In genomic region chr1:162286910-162287309, GRCm38 (mm10) we compare ENCODE assay signal across 9 mouse cellular contexts.
DNase-seq lines count a peak whose midpoint lies in the region; ATAC-seq and TF ChIP-seq lines count a peak whose summit lies in the region.
"Had no signal": no experiment of that assay in that cellular context is flagged by ENCODE, and none has a peak within 500 bp of the region (broad histone marks: within the 10 kb centered on the region; RNA-seq: fewer than 3 reads in every experiment).

No protein-coding gene starts in this region.

- H3K4me3 ChIP-seq in layer of hippocampus, adult 2 months: no peak overlapping the region
- H3K4me3 ChIP-seq in hindbrain, embryonic 14.5 days (replicated peaks; ENCODE audit: low read length): no peak overlapping the region
- H3K4me3 ChIP-seq: limb, embryonic 13.5 days had no signal

- H3K9ac ChIP-seq in hindbrain, embryonic 14.5 days: no peak overlapping the region
- H3K9ac ChIP-seq: limb, embryonic 13.5 days had no signal

- H3K4me2 ChIP-seq in hindbrain, embryonic 14.5 days (replicated peaks): no peak overlapping the region
- H3K4me2 ChIP-seq: limb, embryonic 13.5 days had no signal

- DNase-seq in adrenal gland, postnatal 10 days: peak; percentile 20
- DNase-seq in adrenal gland, adult 8-10 months: no peak
- no peak for DNase-seq in layer of hippocampus, adult 2 months (ENCODE audit: low spot score in 2 of 2)
- no peak for DNase-seq in layer of hippocampus, adult 11-12 months (ENCODE audit: low spot score)
- DNase-seq in c-Kit-positive CD71-positive TER-119-positive erythroid progenitor cells, embryonic 14.5 days (ENCODE audit: low spot score): peak; percentile 8
- DNase-seq in retina, embryonic 14.5 days (ENCODE audit: low spot score): peak; percentile 11
- no peak for DNase-seq in urinary bladder, postnatal 14 days (ENCODE audit: low spot score)
- DNase-seq in hindbrain, embryonic 14.5 days (ENCODE audit: low spot score): no peak

- no peak for ATAC-seq in hindbrain, embryonic 14.5 days (ENCODE audit: low FRiP score)

- no peak overlapping the region for H3K27ac ChIP-seq in layer of hippocampus, adult 2 months
- no peak overlapping the region for H3K27ac ChIP-seq in hindbrain, embryonic 14.5 days
- H3K27ac ChIP-seq: limb, embryonic 13.5 days had no signal

- no peaks in the 10 kb centered on the region for H3K36me3 ChIP-seq in hindbrain, embryonic 14.5 days (replicated peaks; ENCODE audit: control insufficient read depth, insufficient read depth)
- H3K36me3 ChIP-seq: limb, embryonic 13.5 days had no signal

- no peaks in the 10 kb centered on the region for H3K27me3 ChIP-seq in hindbrain, embryonic 14.5 days (ENCODE audit: control insufficient read depth, insufficient read depth, low read length)
- H3K27me3 ChIP-seq: limb, embryonic 13.5 days had no signal

- 48% methylated on average over 6 of the region's 6 CpGs for WGBS in hindbrain, embryonic 14.5 days

- no peaks in the 10 kb centered on the region for H3K4me1 ChIP-seq in hindbrain, embryonic 14.5 days (replicated peaks; ENCODE audit: control insufficient read depth, insufficient read depth, low read length)

- peak; percentile 64 for TF ChIP-seq CTCF in layer of hippocampus, adult 2 months (conservative IDR thresholded peaks at IDR 0.05)

- no peaks in the 10 kb centered on the region for H3K9me3 ChIP-seq in hindbrain, embryonic 14.5 days (ENCODE audit: control insufficient read depth, low read length)
- H3K9me3 ChIP-seq: limb, embryonic 13.5 days had no signal

Comparison
In these comparisons a context has a peak if more than half of its experiments do, and no peak if none do; other contexts are left out.
1. DNase-seq: peak in adrenal gland, postnatal 10 days (single experiment), c-Kit-positive CD71-positive TER-119-positive erythroid progenitor cells, embryonic 14.5 days (single experiment) and retina, embryonic 14.5 days (single experiment); none in adrenal gland, adult 8-10 months (single experiment), layer of hippocampus, adult 2 months (0 of 2), layer of hippocampus, adult 11-12 months (single experiment), urinary bladder, postnatal 14 days (single experiment) and hindbrain, embryonic 14.5 days (single experiment).